ENCODE assay signal across 8 mouse cellular contexts in genomic region chr1:59762651-59763163, GRCm38 (mm10). TPM values are rescaled to one million over a fixed set of nuclear protein-coding genes. Genes with fewer than 3 reads are reported as not detected.
DNase-seq lines count a peak whose midpoint lies in the region; ATAC-seq and TF ChIP-seq lines count a peak whose summit lies in the region.

No protein-coding gene starts in this region.

- peaks cover 10% of the 10 kb centered on the region for H3K4me1 ChIP-seq in embryonic facial prominence, embryonic 14.5 days (ENCODE audit: control insufficient read depth, insufficient read depth, low read length)
- peaks cover 29% of the 10 kb centered on the region for H3K4me1 ChIP-seq in hindbrain, embryonic 10.5 days (replicated peaks)

- ATAC-seq in embryonic facial prominence, embryonic 14.5 days (ENCODE audit: low read depth): peak; percentile 53

- H3K9ac ChIP-seq in embryonic facial prominence, embryonic 14.5 days (ENCODE audit: low read depth, low read length): peak overlapping the region; percentile 96

- H3K9me3 ChIP-seq in embryonic facial prominence, embryonic 14.5 days (ENCODE audit: control insufficient read depth, low read length): no peaks in the 10 kb centered on the region
- no peaks in the 10 kb centered on the region for H3K9me3 ChIP-seq in hindbrain, embryonic 10.5 days

- peak overlapping the region; percentile 92 for H3K4me3 ChIP-seq in embryonic facial prominence, embryonic 14.5 days (ENCODE audit: low read depth, low read length)
- peak overlapping the region; percentile 89 for H3K4me3 ChIP-seq in hindbrain, embryonic 10.5 days
- H3K4me3 ChIP-seq in left cerebral cortex, adult 2 months: peak overlapping the region; percentile 77

- DNase-seq in kidney, adult 11 months: peak; percentile 38
- no peak for DNase-seq in kidney, postnatal 14 days
- peak; percentile 79 for DNase-seq in R1 (ENCODE audit: low read depth, low spot score)
- peak; percentile 85 for DNase-seq in embryonic facial prominence, embryonic 14.5 days (ENCODE audit: low spot score)
- no peak for DNase-seq in hindbrain, embryonic 10.5 days (ENCODE audit: low spot score)
- peak; percentile 45 to 59 for DNase-seq in left cerebral cortex, adult 2 months (ENCODE audit: extremely low spot score in 1 of 2, low spot score in 2 of 2)
- peak; percentile 51 for DNase-seq in lung, postnatal 36 days
- peak; percentile 39 to 60 for DNase-seq in right cerebral cortex, postnatal 36 days (ENCODE audit: low spot score in 2 of 2)

- no peaks in the 10 kb centered on the region for H3K27me3 ChIP-seq in embryonic facial prominence, embryonic 14.5 days (replicated peaks; ENCODE audit: control insufficient read depth, insufficient read depth, low read length)
- no peaks in the 10 kb centered on the region for H3K27me3 ChIP-seq in hindbrain, embryonic 10.5 days (ENCODE audit: insufficient read depth, poor library complexity, severe bottlenecking)

- H3K27ac ChIP-seq in embryonic facial prominence, embryonic 14.5 days (replicated peaks; ENCODE audit: low read depth, low read length): peak overlapping the region; percentile 99
- peak overlapping the region; percentile 99 for H3K27ac ChIP-seq in hindbrain, embryonic 10.5 days
- peak overlapping the region; percentile 98 for H3K27ac ChIP-seq in left cerebral cortex, adult 2 months

- no peaks in the 10 kb centered on the region for H3K36me3 ChIP-seq in embryonic facial prominence, embryonic 14.5 days (ENCODE audit: control insufficient read depth, insufficient read depth, low read length)
- 0 out of 2 replicates have a peak, but pooled peaks cover under 1% of the 10 kb centered on the region for H3K36me3 ChIP-seq in hindbrain, embryonic 10.5 days

- H3K4me2 ChIP-seq in embryonic facial prominence, embryonic 14.5 days (ENCODE audit: low read depth, low read length): peak overlapping the region; percentile 83

- 1% methylated on average over 37 of the region's 44 CpGs for WGBS in embryonic facial prominence, embryonic 14.5 days
- WGBS in hindbrain, embryonic 10.5 days: under 1% methylated on average over 44 of the region's 44 CpGs

- intact Hi-C loops in left cerebral cortex, adult 2 months (cut with DNase I): loop anchor here (1.0 kb wide), 1 partner anchor 150 kb away; no protein-coding TSS in a partner anchor

- no peak for TF ChIP-seq CTCF in left cerebral cortex, adult 2 months (IDR thresholded peaks at IDR 0.05)

RNA-seq across cellular contexts. Expression of gene Bmpr2, which starts 0.5 kb away (rescaled TPM):
- 13.9 and 15.4 TPM in 2 replicates for polyA plus RNA-seq in embryonic facial prominence, embryonic 14.5 days (2014; fragmentation: Nextera tagmentation; extraction: Ambion mirVana)
- 5.8 and 6.2 TPM in 2 replicates for polyA plus RNA-seq in hindbrain, embryonic 10.5 days (2016; fragmentation: Nextera tagmentation; extraction: Ambion mirVana)
- 100 to 1,000 TPM in 1 of 2 experiments, 10 to 100 TPM in 1; 99.9 to 100 TPM for total RNA-seq in left cerebral cortex, adult 2 months (2021)

Comparison
In these comparisons a context has a peak if more than half of its experiments do, and no peak if none do; other contexts are left out.
1. DNase-seq: peak in kidney, adult 11 months (single experiment), R1 (single experiment), embryonic facial prominence, embryonic 14.5 days (single experiment), left cerebral cortex, adult 2 months (2 of 2), lung, postnatal 36 days (single experiment) and right cerebral cortex, postnatal 36 days (2 of 2); none in kidney, postnatal 14 days (single experiment) and hindbrain, embryonic 10.5 days (single experiment).
2. Peak in every context shown above with its lines, with median percentiles within 50 percentile points of each other: H3K27ac ChIP-seq and H3K4me3 ChIP-seq.